Mouse (Mus musculus): ENCODE measurements around the gene Rgs6.

- TF ChIP-seq CTCF (conservative IDR thresholded peaks at IDR 0.05; ENCODE audit: low read length) (no peak), POU5F1 (IDR thresholded peaks at IDR 0.05; ENCODE audit: borderline replicate concordance, low read length) (no peak), NANOG (IDR thresholded peaks at IDR 0.05; ENCODE audit: borderline replicate concordance, low read length) (no peak)
These were observed 509.7 kb downstream of the Rgs6 start for GRCm38 (mm10) chr12:83097787-83098186.

Data from E14TG2a.4 (cell line).